Mouse (Mus musculus) frontal cortex, postnatal 25 days (tissue): ENCODE results near the gene Cpne7.
A peak's percentile ranks its signal among the peaks of the same experiment; 100 is the strongest.
"Not testable (repeated sequence)": the region's sequence is repeated elsewhere in the genome, so short reads cannot be mapped to it uniquely, and the experiment has no call there.

Source experiments
- DNase-seq, 2 experiments: peaks; one replicate each; pipeline ENCODE4 v3.0.0; 2022; ENCODE audit warnings: low spot score in 2 of 2

The Cpne7 gene

DNA sequence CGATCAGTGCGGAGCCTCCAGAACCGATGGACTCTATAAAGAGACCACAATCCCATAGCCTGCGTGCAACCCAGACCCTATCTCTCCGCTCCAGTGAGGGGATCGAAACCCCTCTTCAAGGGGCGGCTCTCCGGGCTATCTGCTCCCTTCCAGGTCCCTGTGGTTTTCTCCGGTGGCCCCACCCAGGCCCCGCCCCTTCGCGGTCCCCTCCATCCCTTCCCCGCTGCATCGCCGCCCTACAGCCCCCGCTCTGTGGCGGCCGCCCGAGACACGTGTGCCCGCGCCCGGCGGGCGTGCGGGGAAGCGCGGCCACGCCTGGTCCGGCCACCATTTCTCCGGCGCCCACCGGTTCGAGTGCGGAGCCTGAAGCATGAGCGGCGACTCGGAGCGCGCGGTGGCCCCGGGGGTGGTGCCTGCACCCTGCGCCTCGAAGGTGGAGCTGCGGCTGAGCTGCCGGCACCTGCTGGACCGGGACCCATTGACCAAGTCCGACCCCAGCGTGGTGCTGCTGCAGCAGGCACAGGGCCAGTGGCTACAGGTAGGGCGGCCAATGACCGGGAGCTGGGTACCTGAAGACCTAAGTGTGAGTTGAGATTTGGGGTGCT, at the start of gene Cpne7:
Gene Cpne7 (plus strand): TSS at position 248 of the 605 bp plus-strand sequence.
- no peak for DNase-seq

DNA sequence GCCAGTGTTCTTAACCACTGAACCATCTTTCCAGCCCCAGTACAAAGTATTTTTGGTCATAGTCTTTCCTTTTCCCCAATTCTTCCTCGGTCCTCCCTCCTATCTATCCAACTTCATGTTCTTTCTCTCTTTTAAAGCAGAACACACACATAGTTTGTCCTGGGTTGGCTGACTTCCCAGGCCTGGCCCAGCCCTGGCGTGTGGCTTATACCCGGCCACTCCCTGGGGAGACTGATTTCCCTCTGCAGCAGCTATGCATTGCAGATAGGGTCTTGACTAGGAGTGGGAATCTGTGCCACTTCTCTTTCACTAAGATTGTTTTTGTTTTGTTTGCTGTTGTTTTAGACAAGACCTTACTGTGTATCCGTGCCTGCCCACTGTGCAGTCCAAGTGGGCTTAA, 46.0 kb upstream of the Cpne7 start:
- no peak for DNase-seq

DNA sequence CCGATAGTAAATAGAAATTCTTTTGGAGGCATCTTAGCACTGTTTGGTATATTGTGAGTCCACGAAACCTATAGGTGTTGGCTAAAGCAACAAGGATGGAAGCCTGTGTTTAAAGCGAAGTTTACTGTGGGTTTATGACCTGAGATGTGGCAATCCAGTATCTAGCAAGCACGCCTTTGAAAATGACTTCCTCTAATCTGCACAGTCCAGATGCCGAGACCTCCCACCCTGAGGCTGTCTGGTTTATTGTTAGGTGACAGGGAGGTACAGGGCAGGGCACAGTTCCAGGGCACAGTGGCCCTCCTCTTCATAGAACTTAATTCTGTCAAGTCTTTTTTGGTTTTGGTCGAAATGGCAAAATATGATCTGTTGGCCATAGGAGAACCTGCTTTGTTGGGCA, 40.0 kb upstream of the Cpne7 start:
- DNase-seq: no peak

DNA sequence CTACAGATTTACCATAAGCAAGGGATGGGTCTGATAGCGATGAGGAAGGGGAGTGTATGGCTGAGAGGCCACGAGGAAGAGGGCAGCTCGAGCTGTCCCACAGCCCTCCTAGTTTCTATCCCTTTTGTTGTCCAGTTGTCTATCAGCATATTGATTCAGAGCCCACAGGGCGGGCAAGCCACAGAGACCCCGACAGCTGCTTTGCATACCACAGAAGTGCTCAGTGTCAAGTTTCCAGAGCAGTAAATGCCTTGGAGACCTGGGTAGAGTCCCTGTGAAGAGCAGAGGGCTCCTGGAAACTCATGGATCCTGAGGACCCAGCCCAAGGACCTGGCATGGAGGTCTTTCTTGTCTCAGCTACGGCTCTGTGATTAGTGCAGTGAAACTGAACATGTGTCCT, 34.2 kb upstream of the Cpne7 start:
- DNase-seq: no peak

DNA sequence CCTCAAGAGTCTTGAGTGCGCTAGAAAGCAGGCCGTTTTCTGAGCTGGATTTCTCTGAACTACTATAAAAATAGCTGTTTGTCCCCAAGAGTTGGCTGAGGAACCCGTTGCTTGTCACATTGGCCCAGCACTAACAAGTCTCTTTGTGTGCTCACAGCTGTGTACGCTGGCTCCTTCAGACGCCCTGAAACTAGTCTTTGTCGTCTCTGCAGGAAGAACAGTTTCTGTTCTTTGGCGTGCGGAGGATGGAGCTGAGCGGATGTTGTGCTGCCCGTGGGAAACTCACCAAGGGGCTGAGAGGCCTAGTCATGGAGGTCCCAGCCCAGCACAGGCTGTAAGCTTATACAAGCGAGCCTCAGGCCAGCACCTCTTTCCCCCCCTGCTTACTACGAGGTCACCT, 33.6 kb upstream of the Cpne7 start:
- peak in 1 of 2 experiments; percentile 22 for DNase-seq

DNA sequence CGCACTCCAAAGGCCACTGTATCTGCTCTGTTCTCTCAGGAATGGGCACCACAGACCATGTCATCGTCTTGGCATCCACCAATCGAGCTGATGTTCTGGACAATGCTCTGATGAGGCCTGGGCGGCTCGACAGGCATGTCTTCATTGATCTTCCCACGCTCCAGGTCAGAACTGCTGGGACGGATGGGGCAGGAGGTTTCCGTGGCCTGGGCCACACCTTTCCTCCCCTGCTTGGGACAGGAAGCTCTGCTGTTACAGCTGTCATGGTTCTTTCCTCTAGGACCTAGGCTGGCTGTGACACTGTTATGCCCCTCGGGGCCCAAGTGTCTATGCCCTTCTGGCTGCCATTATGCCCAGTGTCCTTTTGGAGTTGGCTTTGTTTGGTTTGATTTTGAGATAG, 29.9 kb upstream of the Cpne7 start:
- no peak for DNase-seq

DNA sequence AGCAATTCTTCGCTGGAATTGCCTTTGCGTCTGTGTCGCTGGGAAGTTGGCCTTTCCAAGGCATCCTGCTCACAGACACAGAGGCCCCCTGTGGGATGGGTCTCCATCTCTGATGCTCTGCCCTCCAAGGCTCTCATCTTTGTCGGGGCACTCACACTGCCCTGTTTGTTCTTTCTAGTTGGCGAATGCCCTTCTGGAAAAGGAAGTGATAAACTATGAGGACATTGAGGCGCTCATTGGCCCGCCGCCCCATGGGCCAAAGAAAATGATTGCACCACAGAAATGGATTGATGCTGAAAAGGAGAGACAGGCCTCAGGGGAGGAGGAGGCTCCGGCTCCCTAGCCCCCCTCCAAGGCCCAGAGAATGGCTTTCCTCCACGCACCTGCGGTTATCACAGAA, 20.0 kb upstream of the Cpne7 start:
- no peak for DNase-seq

DNA sequence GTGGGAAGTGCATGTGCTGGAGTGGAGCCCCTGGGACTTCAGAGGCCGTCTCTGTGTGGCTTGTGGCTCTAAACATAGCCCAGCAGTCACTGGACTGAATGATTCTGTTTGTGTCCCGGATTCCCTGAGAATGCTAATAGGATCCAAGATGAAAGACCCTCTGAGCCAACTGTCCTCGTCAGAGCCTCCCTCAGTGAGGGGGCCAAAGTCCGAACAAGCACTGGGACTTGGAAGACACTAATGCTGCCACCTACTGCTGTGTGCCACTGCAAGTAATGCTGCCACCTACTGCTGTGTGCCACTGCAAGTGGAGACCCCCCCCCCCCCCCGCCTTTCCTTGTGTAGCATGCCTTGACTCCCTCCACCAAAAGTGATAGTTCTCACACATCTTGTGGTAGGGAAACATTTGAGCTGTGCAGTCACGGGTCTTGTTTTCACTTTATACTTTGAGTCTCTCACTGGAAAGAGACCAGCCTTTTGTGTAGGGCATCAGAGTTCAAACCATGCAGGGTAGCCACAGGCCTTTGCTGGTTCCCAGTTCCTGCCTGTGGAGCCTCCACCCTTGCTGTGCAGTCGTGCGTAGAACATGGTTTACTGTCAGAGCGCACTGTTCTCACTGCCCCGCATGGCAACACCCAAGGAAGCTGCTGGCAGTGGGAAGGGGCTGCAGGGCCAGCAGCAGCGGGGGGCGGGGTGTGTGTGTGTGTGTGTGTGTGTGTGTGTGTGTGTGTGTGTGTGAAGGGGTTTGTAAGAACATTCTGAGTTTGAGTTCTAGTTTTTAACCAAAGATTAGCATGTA, 19.2 kb upstream of the Cpne7 start:
- no peak for DNase-seq

DNA sequence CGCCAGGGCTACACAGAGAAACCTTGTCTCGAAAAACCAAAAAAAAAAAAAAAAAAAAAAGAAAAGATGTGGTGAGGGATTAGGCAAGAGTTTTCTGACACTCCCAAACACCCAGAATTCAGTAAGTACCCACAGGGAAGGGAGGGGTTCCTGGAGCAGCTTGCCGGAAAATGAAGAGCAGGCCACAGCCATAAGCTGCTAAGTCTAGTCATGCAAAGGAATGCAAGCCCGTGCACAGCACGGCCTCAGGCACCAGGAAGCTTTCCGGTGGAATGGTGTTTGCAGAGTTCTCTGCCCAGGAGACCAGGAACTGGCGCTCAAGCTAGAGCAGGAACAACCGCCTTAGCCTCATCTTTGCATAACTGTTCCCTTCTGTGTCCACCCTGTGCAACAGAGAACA, 16.9 kb upstream of the Cpne7 start:
- DNase-seq: no peak

DNA sequence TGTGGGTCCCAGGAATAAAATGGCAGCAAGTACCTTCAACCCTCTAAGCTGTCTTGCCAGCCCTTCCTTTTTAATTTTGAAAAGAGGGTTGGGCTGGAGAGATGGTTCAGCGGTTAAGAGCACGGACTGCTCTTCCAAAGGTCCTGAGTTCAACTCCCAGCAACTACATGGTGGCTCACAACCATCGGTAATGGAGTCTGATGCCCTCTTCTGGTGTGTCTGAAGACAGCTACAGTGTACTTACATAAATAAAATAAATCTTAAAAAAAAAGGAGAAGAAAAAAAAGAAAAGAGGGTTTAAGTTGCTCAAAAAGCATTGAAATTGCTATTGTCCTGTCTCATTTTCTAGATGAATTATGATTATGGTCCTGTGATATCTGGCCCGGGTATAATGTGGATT, 15.9 kb upstream of the Cpne7 start:
- DNase-seq: no peak

DNA sequence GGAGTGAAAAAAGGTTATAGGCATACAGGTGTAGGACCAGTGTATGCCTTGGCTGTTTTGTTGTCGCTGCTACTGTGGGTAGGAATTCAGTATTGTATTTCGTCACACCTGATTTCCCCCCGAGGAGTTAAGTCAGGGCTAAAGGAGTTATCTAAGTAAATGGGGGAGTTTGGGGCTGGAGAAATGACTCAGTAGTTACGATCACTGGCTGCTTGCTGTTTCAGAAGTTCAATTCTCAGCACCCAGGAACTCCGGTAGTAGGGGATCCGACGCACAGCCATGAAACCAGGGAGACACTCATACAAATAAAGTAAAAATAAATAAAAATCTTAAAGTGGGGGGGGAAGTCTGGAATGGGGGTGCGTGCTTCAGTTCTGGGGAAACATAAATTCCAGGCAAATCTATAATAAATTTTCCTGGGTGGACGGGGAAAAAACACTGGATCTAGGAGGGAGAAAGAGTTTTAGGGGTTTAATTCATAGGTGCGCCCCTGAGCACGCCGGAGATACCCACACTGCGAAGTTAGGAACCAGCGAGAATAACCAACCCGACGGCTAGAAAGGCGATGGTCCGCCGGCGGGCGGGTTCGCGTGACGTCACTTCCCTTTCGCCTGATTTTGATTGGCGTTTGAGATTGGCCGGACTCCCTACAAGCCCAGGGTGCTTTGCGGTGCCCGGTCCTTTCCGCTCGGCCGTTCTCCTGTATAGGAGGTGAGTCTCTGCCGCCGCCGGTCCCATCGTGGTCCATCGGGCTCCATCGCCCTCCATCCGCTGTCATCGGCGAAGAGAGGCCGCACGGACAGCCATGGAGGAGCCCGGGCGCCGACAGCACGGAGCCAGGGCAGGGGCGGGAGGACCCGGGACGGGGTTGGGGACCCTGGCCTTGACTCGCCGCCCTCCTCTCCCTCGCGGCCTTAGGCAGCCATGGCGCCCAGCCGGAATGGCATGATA, 15.2 kb upstream of the Cpne7 start, which contains the start of gene Rpl13:
Gene Rpl13 (plus strand): TSS at position 616 of the 951 bp plus-strand sequence.
- peak; percentile 95 to 96 for DNase-seq

DNA sequence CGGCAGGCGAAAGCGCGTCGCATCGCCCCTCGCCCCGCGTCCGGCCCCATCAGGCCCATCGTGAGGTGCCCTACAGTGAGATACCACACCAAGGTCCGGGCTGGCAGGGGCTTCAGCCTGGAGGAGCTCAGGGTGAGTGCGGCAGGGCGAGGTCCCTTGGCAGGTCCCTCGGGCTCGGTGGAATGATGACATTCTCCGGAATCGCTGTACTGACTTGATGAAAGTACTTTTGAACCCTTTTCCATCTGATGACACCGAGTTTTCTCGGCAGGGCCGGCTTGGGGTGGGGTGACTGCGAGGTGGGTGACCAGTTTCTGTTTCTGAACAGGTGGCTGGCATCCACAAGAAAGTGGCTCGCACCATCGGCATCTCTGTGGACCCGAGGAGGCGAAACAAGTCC, 14.3 kb upstream of the Cpne7 start:
- not testable (repeated sequence) for DNase-seq

DNA sequence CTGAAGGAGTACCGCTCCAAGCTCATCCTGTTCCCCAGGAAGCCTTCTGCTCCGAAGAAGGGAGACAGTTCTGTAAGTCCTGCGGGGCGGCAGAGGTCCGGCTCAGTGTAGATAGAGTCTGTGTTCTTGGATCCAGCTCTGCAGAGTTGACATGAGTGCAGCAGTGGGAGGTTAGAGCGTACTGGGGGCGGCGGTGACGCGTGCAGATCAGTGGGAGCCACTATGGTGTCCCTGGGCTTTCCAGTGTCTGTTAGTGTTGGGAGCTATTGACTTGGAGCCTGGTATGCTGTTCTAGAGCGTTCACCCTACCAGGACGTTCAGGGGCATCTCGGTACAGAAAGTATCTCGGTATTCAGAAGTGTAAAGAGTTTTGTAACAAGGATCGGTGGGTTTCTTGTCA, 13.9 kb upstream of the Cpne7 start:
- DNase-seq: no peak

DNA sequence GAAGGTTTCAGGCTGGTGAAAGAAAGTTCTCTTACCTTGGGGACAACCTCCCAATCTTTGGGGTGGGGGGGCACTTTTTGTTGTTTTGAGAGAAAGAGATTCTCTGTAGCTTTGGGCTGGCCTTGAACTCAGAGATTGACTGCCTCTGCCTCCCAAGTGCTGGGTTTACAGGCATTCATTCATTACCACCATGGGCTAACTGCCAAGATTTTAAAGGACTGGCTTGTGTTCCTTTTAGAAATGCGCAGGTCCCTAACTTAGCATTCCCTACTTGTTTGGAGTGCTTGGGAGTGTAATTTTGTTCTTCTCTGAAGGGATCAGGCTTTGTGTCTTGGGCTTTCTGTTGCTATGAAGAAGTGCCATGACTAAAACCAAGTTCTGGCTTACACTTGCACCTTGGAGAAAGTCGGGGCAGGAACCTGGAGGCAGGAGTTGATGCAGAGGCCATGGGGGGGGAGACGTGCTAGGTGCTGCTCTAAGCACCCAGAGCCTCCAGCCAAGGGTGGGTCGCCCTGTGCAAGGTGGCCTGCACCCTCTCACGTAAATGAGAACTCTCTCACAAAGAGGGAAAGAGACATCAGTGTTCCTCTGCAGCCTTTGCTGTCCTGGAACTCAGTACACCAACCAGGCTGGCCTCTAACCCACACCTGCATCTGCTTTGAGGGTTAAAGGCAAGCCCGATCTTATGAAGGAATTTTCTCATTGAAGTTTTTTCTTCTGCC, 13.0 kb upstream of the Cpne7 start:
- DNase-seq: no peak

DNA sequence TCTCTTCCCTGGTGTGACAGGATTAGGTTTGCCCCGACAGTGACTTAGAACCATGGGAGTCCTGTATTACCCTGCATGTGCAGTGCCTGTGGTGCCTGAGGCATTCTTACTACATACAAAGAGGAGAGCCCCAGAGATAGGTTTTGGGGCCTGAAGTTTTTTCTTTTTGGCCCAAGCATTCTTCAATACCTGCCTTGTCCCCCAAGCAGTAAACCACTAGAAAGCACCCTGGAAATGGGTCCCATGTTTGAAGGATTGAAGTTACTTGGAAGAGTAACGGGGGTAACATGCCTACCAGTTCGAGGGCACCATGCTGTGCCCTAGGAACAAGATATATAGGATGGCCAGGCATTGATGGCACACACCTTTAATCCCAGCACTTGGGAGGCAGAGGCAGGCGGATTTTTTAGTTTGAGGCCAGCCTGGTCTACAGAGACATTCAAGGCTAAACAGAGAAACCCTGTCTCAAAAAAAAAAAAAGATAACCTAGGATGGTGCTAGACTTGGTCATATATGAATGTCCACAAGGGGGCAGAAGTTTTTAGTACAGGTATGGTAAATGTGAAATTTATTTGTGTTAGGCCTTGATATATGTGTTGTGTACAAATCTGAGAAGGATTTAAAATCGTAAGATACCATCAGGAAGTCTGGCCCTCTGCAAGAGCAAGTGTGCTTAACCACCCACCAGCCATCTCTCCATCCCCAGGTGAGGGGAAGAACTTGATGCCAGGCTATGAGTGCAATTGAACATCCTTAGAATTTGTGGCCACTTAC, 11.4 kb upstream of the Cpne7 start:
- DNase-seq: no peak

DNA sequence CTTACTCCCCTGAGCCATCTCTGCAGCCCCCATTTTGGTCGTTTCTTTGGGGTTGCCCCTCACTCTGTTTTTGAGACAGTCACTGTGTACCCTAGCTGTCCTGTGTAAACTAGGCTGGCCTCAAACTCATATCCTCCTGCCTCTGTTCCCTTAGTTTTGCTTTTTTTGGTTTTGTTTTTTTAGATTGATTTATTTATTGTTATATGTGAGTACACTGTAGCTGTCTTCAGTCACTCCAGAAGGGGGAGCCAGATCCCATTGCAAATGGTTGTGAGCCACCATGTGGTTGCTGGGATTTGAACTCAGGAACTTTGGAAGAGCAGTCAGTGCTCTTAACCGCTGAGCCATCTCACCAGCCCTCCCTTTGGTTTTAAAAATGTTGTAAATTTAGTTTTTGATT, 10.6 kb upstream of the Cpne7 start:
- no peak for DNase-seq

DNA sequence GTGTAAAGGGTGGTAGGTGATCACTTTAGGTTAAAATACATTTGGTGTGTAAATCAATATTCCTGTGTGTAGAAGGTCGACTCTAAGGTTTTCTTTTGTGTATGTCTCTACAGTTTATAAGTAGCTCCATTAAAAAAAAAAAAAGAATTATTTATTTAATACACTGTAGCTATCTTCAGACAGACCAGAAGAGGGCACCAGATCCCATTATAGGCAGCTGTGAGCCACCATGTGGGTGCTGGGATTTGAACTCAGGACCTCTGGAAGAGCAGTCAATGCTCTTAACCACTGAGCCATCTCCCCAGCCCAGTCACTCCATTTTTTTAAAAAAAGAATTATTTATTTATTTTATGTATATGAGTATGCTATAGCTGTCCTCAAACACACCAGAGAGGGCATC, 9.2 kb upstream of the Cpne7 start:
- DNase-seq: no peak

DNA sequence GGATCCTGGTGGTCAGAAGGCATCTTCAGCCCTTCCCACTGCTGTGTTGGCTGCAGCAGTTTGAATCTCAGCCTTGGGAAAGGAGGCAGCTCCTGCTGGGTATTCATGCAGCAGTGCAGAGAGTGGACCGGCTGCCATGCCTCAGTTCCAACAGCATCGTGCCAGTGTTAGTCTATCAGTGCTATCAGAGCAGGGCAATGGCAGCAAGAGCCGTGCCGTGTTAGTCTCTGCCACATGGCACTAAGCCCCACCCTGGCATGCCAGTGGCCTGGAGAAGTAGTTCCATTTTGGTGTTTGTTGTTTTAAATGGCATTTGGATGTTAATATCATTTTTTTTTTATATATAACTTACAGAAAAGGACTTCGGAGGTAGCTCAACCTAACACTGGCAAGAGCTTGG, 8.2 kb upstream of the Cpne7 start:
- DNase-seq: no peak

DNA sequence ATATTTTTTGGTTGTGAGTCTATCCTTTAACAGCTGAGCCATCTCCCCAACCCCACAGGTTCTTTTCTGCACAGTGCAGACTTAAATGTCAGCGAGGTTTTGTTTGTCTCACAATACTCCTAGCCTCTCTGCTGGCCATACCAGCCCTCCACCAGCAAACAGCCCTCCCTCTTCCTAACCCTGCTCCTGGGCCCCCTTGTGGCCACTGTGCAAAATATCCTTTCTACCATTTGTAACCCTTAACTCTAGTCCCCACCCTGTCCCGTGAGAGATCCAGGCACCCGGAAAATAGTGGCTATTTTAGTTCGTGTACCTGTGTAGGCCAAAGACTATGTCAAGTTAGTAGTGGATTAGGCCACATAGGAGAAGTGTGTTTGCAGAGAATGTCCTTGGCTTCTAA, 6.5 kb upstream of the Cpne7 start:
- DNase-seq: no peak

DNA sequence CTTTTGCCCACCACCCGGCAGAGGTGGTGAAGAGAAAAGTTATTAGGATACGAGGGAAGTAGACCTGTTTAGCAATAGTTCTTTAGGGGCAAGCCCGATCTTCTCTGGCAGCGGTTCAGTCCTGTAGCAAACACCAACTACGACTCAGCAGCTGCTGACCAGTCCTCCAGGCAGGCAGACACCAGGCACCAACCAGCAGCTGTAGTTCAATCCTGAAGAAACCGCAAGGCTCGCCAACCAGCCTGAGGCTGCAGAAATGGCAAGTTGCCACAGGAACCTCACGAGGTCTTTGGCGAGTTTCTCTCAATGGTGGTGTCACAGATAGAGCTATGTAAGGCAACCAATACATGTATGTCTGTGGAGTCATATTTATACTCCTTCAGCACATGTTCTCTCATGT, 4.3 kb upstream of the Cpne7 start:
- DNase-seq: no peak

DNA sequence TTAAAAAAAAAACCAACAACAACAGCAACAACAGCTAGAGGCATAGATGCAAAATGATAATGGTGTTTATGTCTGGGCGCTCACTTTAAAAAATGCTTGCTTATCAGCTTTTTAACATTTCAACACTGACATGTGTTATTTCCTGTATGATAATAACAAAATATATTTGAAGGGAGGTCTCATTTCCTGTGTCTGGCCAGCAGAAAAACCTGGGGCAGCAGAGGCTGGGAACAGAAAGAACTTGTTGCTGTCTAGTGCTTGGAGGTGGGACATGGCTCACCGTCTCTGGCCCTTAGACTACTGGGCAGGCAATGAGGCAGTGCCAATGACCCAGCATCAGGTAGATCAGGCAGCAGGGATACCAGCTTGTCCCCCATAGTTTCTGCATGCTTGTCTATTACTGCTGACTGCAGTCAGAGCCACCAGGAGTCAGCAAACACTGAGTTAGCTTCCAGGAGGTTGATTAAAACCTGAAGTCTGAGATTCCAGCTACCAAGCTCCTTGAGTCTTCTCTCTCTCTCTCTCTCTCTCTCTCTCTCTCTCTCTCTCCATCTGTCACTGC, 3.2 kb upstream of the Cpne7 start:
- no peak for DNase-seq
